Mouse (Mus musculus): ENCODE measurements around the gene Ttll8. TPM values are rescaled to one million over a fixed set of nuclear protein-coding genes. Genes with fewer than 3 reads are reported as not detected.

Gene Ttll8
- total RNA-seq, 2 experiments from 2014 or later: 2.0 to 2.9 TPM

DNA sequence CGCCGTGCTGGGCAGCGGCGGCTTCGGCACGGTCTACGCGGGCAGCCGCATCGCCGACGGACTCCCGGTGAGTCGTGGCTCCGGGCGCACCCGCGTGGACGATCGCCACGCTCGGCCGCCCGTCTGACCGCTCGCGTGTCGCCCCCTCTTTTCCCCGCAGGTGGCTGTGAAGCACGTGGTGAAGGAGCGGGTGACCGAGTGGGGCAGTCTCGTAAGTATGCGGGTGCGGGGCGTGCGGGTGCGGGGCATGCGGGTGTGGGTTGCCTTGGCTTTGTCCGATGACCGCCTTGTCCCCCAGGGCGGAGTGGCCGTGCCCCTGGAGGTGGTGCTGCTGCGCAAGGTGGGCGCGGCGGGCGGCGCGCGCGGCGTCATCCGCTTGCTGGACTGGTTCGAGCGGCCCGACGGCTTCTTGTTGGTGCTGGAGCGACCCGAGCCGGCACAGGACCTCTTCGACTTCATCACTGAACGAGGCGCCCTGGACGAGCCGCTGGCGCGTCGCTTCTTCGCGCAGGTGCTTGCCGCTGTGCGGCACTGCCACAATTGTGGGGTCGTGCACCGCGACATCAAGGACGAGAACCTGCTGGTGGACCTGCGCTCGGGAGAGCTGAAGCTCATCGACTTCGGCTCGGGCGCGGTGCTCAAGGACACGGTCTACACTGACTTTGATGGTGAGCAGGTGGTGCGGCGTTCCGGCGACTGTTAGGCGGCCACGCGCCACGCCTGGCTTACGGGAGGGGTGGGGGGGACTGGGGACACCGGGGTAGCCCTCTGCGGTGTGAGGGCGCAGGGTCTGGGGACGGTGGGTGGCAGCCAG, 91.1 kb downstream of the Ttll8 start:
- DNase-seq (ENCODE audit: low spot score in 2 of 2): peak; percentile 49 to 77

DNA sequence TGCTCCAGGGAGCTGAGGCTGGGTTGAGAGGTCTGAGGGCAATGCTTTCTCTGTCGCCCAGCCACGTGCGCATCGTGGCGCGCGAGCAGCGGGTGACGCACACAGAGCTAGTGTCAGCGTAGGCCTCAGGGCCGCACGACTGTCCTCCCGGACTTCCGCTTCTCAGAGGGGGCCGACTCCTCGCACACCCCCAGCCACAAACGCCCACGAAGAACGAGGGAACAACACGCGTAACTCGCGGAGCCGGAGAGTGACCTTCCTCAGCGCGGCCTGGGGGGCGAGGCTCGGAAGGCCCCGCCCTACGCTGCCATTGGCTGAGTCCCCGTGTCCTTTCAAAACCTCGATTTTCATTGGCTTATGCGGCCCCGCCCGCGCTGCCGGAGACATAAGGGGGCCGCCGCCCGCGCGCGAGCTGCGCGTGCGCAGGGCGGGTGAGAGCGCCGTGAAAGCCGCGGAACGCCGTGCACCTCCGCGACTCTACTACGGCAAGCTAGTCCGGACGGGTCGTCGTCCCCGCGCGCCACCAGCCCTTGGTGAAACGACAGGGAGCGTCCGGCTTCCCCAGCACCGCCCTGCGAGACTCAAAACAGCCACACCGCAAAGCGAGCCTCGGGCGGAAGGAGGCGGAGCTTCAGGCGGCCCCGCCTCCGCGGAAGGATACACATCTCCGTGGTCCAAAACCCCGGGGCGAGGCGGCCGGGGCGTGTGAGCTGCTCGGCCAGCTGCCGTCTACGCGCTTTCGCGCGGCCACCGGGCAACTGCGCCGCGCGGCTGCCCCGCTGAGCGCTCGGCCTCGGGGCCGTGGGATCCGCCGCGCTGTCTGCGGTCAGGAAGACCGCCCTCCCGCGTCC, 92.2 kb downstream of the Ttll8 start, which contains the start of gene Pim3:
Pim3 (plus strand) TSS at position 415 of the 851 bp plus-strand sequence.
- DNase-seq (ENCODE audit: low spot score in 2 of 2): peak; percentile 96 to 97

DNA sequence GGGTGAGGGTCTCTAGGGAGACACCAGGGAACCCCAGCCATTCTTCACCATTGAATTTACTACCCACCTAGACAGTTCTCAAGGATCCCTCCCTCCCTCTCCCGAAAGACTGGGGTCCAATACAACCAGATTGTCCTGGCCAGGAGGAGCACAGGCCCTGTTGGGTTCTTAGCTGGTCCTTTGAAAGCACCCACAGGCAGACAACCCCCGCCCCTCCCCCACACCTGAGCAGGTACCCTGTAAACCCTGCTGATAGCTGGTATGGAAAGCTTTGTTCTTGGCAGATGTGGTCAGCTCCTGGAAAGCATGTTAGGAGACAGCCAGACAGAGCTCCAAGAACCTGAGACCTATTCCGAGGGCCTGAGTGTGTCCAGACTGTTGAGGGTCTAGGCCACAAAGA, 93.4 kb downstream of the Ttll8 start:
- no peak for DNase-seq (ENCODE audit: low spot score in 2 of 2)

DNA sequence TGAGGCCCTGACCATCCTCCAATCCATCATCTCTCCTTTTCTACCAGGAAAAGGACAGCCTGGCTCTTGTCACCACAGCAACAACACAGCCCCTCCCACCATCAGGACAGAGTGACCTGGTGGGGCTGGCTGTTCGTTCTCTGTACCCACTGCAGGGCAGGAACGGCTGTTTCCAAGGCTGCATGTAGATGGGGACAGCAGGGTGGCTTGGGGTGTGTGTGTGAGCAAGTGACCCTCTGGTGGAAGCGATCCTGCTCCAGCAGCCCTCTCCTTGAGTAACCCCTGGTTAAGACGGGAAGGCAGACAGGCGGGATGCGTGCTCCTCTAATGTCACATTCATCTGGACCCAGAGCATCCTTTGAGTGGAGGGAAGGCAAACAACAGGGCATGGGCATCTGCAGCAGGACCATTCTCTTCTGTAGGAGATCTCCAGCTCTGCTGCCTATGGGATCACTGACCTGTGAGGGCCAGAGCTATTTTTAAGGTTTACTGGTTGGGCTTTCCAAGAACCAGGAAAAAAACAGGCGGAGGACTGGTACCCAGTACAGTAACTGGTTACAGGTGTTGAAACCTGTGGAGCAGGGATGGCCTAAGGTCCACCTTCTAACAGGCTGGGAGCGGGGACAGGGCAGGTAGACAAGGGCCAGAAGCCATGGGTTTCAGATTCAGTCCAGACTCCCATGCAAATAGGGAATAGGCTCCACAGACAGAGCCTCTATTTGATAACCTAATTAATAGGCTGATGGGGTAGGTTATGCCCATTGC, 94.8 kb downstream of the Ttll8 start:
- no peak for DNase-seq (ENCODE audit: low spot score in 2 of 2)

DNA sequence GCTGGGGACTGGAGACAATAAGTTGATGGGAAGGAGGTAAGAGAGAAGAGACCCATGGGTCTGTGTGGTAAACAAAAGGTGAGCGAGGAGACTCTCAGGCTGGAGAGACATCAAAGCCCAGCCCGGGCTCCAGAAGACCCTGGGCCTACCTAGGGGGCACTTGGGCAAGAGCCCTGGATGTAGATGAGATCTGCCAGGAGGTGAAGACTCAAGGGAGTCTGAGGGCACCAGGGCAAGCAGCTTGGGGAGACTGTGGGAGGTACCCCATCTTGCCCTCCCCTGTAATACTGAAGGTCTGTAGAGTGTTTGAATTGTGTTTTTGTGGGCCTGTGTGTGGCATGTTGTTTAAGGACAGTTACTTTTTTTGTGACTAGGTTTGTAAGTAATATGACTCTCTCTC, 95.5 kb downstream of the Ttll8 start:
- no peak for DNase-seq (ENCODE audit: low spot score in 2 of 2)

DNA sequence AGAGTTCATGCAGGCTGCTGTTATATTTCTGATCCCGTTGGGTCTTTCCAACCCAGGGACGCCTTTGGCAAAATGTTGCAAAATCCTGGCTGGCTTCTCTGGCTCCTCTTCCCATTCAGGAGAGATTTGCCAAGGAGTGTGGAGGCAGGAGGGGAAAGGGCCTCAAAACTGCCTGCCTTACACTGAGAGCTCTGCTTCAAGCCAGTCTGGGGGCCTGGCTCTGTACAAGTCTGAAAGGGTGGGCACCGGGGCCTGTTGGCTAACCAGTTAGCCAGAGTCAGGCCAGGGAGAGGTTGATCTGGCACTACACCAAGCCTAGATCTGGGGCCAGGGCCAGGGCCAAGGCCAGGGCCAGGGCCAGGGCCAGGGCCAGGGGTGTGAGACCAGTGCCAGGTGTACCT, 96.1 kb downstream of the Ttll8 start:
- peak in 1 of 2 experiments; percentile 73 for DNase-seq (ENCODE audit: low spot score in 2 of 2)

DNA sequence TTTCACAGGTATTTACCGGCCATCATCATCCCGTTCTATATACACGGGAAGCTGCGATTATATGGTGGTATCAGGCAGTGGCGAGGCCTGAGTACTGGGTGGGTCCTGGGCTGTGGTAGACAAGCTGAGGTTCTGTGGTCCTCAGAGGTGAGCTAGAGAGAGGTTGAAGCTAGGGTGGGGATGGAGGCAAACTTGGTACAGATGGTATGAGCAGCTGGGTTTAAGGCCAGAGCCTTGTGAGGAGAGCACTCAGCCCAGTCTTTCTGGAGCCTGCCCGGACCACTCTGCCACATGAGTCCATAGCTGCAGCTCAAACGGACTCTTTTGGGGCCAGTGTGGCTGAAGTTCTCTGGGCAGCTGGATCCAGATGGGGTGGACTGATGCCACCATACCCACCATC, 96.9 kb downstream of the Ttll8 start:
- no peak for DNase-seq (ENCODE audit: low spot score in 2 of 2)

DNA sequence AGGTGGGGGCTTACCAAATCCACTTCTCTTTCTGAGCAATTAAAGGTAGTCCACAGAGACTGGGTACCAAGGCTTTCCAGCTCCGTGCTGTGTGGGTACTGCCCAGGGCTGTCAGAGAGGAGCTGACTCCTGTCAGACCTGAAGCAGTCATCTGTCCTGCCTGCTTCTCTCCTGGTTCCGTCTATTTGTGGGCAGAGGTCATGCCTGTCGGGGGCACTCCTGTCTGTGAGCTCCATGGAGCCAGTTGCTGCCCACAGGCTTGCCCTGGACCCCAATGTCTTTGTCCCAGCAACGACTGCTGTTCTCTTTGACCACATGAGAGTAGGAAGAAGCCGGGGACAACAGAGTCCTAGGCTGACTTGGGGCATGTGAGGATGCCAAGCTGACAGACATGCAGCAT, 97.6 kb downstream of the Ttll8 start:
- no peak for DNase-seq (ENCODE audit: low spot score in 2 of 2)

DNA sequence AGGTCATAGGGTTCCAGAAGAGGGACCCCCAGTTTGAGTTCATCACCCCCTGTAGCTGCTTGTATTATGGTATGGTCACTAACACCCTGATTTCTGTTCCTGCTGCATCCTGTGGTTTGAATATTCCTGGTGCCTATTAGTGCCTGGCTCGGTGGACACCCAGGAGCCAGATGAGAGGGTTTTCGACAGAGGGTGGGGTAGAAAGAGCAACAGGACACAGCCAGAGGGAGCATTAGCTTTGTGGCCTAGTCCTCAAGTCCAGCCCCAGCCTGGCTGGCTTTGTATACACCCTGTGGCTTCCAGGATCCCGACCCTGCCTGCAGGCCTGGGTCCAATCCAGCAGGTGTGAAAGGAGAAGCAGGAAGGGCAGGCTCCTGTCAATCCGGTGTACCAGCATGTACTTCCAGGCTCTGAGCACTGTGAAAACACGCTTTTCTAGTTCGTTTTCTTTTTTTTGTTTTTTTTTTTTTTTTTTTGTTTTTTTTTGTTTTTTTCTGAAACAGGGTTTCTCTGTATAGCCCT, 98.3 kb downstream of the Ttll8 start:
- no peak for DNase-seq (ENCODE audit: low spot score in 2 of 2)

DNA sequence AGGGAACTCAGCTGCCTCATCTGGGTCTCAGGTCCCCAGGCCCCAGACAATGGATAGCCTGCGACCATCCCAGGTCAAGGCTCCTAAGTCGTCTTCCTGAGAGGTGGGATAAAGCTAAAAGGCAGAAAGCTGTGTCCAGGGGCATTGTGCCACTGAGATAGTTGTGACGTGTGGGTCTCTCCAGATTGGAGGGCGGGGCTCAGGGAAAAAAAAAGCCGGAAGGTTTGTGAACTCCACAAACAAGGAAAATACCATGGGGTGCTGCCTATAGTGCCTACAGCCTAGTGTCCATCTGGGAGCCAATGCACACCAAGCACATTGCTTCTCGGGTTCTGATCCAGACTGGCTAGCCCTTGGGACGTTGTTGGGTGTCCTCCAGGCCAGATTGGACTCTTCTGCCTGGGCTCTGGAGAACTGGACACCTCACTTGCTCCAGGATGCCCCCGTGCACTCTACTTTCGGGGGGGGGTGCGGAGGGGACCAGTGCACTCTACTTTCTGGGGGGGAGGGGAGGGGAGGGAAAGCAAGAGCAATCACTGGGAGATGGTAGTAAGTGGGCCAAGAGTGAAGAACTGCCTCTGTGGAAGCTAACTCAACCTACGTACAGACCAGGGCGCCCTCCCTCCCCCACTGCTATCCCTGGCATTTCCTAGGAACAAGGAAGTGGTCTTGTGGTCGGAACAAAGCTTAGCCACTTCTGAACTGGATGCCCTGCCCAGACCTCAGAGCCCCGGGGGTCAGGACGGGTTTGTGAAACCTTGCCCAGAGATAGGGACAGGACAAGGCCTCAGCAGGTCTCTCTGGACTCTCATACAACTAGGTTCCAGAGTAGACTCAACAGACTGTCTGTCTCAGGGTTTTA, 99.0 kb downstream of the Ttll8 start:
- DNase-seq (ENCODE audit: low spot score in 2 of 2): no peak

DNA sequence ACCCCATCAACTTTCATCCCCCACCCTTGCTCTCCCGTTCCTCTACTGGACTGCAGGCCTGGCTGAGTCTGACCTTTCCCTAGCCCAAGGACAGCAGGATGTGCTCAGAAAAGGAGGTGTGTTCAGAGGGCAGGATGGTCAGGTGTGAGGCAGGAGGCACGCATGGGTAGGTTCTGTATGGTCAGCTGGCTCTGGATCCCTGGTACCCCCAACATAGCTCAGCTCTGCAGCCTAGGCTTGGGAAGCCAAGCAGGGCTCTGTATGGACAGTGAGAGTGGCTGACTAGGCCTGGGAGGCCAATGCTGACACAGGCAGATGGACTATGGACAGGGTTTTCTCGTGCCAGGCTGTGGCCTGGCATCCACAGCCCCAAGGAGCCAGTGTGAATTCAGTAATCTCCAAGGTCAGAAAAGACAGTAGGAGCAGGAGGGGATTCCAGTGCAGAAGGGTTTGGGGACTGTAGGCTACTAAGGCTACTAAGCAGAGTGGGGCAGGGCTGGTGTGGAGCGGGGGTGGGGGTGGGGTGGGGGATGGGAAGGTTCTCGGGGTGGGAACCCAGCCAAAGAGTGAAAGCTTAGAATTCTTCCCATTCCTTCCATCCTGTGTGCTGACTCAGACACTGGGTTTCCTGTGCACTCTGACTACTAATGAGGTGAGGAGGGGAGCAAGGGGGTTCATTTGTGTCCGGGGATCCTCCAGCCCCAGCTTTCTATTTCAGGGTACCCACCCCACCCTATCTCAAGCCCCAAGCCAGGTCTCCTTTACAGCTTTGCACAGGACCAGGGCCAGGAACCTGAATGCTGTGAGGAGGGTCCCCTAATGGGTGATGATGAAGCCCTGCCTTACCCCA, 99.9 kb downstream of the Ttll8 start:
- DNase-seq (ENCODE audit: low spot score in 2 of 2): no peak

DNA sequence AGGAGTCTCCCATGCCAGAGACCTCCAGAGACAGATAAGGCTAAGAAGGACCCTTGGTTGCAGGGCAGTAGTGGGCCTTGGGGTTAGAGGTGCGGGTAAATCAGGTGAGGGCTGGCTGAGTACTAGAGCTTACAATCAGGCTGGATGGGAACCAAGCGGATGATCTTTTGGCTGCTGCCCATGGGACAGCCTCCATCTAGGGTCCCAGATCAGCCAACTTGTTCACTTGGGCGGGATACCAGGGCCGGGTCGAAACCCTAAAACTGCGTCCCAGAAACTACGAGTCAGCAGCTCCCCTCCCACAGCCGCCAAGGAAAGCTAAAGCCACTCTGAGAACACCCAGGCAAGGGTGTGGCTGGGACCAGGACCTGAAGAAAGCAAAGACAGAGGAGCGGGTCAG, 101.1 kb downstream of the Ttll8 start:
- DNase-seq (ENCODE audit: low spot score in 2 of 2): no peak

DNA sequence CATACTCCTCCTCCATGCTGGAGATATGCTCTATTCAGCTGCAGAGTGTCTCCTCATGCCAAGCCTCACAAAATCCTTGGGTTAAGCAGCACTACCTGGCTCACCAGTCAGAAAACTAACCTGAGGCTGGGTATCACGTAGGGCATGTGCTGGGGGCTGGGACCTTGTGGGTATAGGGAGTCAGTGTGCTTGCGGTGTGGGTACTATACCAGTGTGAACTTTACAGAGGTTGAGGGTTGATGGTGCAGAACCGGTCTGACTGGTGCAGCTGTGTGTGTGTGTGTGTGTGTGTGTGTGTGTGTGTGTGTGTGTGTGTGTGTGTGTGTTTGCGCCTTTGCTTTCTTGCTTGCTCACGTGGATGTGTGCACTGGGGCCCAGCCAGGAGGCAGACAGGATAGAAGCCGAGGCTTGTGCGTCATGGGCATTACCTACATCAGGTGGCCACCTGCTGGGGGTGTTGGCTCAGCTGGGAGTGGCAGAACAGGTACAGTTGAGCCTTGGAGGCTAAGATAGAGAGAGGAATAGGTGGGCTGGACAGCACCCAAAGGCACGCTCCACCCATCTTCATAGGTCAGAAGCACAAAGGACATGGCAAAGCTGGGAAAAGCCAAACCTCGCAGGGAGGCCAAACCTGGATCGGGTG, 102.6 kb downstream of the Ttll8 start:
- no peak for DNase-seq (ENCODE audit: low spot score in 2 of 2)

DNA sequence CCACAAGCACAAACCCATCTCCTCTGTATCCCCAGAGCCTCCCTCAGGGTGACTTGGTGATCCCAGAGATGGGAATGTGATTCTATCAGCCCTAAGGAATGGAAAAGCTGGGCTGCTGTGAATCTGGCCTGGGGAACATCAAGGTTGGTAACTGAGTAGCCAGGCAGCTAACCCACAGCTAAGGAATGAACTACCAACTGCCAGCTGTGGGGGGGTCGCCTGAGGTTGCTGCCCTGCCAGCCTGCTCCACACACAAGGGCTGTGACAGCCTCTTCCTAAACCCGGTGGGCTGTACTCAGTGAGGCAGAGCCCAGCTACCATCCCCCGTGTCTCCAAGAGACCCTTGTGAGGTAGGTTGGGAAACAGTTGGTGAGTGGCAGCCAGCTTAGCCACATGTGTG, 103.1 kb downstream of the Ttll8 start:
- DNase-seq (ENCODE audit: low spot score in 2 of 2): no peak

DNA sequence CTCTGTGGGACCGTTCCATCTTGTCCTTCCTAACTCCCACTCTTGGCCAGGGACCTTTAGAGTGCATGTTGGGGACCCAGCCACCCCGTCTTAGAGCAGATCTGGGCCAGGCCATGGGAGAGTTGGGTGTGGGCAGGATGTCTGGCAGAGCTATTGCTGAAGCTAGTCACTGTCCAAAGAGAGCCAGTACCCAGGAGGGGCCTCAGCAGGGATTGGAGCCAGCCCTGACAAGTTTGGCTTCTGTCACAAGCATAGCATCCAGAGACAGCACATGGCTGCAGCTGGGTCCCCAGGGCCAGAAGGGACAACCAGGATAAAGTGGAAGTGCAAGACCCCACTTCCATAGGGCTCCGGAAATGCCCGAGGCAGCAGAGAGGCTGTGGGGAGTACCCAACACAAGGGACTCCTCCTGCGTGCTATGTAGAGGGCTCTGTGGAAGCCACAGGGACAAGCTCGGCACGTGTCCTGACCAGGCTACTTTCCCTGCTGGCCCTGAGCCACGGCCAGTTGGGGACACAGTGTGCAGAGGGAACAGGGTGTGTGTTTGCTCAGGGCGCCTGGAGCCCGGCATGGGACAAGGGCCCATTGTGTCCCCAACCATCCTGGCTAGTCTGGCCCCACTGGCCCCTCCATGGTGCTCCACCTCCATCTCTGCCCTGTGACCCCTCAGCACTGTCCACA, 103.9 kb downstream of the Ttll8 start:
- peak; percentile 79 to 93 for DNase-seq (ENCODE audit: low spot score in 2 of 2)

DNA sequence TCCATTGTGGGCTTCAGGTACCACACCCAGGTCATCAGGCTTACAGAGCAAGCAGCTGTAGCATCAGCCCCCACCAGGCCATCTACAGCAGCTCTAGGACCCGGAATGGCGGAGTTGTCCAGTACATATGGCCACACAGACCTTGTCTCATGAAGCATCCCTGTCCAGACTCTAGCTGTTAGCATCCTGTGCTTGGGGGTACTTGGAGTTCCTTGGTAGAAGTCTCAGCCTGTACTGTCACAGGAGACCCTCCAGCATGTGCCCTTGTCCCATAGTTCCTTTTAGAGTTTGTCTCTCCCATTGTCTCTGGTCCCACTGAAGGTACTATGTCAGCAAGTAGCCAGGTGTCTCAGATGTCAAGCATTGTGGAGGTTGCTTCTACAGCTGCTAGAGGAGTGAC, 104.6 kb downstream of the Ttll8 start:
- DNase-seq (ENCODE audit: low spot score in 2 of 2): no peak

DNA sequence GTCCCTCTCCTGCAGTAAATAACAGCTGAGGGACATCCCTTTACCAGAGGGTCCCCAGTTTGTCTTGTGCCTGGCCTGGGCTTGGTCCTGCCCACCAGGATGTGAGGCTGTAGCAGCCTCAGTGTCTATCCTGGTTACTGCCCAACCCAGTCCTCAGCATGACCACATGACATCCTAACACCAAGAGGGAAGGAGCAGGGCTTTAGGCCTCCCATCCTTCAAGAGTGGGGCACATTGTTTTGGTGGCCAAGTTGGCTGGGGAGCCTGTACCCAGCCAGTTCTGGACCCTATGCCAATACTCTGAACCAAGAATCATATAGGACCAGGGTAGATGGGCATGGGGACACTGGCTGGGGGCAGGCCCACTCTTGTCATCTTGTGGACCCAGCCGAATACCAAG, 105.6 kb downstream of the Ttll8 start:
- no peak for DNase-seq (ENCODE audit: low spot score in 2 of 2)

DNA sequence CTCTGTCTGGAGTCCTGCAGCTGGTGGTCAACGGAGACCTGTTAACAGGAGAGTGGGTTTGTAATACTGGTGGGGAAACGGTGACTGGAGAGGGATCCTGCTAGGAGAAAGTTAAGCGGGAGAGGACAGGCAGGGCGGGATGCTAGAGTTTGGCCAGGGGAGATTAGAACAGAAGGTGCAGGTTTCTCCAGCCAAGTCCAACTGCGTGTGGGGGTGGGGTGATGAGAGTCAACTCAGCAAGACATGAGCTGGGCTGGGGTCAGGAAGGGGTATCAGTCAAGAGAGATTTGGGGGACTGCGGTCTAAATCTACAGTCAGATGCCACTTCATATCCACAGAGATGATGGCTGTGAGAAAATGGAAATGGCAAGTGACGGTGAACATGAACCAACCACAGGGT, 109.3 kb downstream of the Ttll8 start:
- DNase-seq (ENCODE audit: low spot score in 2 of 2): no peak

Measured in layer of hippocampus, postnatal 14 days (tissue).